ENCODE assay signal across 11 mouse cellular contexts in the genomic region with DNA sequence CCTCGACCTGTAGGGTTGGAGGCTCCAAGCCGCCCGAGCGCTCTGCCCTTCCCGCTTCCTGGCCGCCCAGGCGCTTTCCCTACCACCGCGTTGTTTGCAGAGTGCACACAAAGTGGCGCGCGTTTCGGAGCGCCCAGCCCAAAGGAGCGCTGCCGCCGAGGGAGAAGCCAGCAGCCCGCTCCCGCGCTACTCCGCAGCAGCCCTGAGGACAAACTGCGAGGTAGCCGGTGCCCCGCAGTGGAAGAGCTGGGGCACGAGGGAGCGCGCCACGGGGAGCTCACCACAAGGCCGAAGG. TPM values are rescaled to one million over a fixed set of nuclear protein-coding genes. Genes with fewer than 3 reads are reported as not detected.
DNase-seq lines count a peak whose midpoint lies in the region; ATAC-seq and TF ChIP-seq lines count a peak whose summit lies in the region.
"Had no signal": no experiment of that assay in that cellular context is flagged by ENCODE, and none has a peak within 500 bp of the region (broad histone marks: within the 10 kb centered on the region; RNA-seq: fewer than 3 reads in every experiment).

No protein-coding gene starts in this region.

- peaks cover 38% of the 10 kb centered on the region for H3K4me1 ChIP-seq in kidney, embryonic 16.5 days (ENCODE audit: insufficient read depth, low read length)
- peaks cover 42% of the 10 kb centered on the region for H3K4me1 ChIP-seq in embryonic facial prominence, embryonic 13.5 days
- 0 out of 2 replicates have a peak, but pooled peaks cover 5% of the 10 kb centered on the region for H3K4me1 ChIP-seq in hindbrain, postnatal 0 days (ENCODE audit: insufficient read depth, low read length)

- peak overlapping the region; percentile 75 for H3K4me2 ChIP-seq in kidney, embryonic 16.5 days (replicated peaks; ENCODE audit: low read depth, low read length)
- peak overlapping the region; percentile 69 for H3K4me2 ChIP-seq in embryonic facial prominence, embryonic 13.5 days
- H3K4me2 ChIP-seq in hindbrain, postnatal 0 days (ENCODE audit: low read depth, low read length): peak overlapping the region; percentile 47; the same call in 1 of the 2 replicates

- H3K27ac ChIP-seq in kidney, embryonic 16.5 days (ENCODE audit: low read length): peak overlapping the region; percentile 87
- H3K27ac ChIP-seq in embryonic facial prominence, embryonic 13.5 days: peak overlapping the region; percentile 96
- H3K27ac ChIP-seq in hindbrain, postnatal 0 days: no peak overlapping the region

- peaks cover 91% of the 10 kb centered on the region for H3K27me3 ChIP-seq in kidney, embryonic 16.5 days (ENCODE audit: insufficient read depth, low read length)
- peaks cover 100% of the 10 kb centered on the region for H3K27me3 ChIP-seq in embryonic facial prominence, embryonic 13.5 days
- H3K27me3 ChIP-seq in hindbrain, postnatal 0 days (ENCODE audit: insufficient read depth, low read length): peaks cover 82% of the 10 kb centered on the region

- no peaks in the 10 kb centered on the region for H3K9me3 ChIP-seq in kidney, embryonic 16.5 days (ENCODE audit: low read length)
- H3K9me3 ChIP-seq in embryonic facial prominence, embryonic 13.5 days: no peaks in the 10 kb centered on the region
- H3K9me3 ChIP-seq in hindbrain, postnatal 0 days (ENCODE audit: low read length): no peaks in the 10 kb centered on the region
- H3K9me3 ChIP-seq: megakaryocyte, embryonic 14.5 days had no signal

- TF ChIP-seq CTCF in hindbrain, postnatal 0 days (IDR thresholded peaks at IDR 0.05; ENCODE audit: low read depth): no peak

- H3K9ac ChIP-seq in kidney, embryonic 16.5 days (replicated peaks; ENCODE audit: low read length): peak overlapping the region; percentile 83
- H3K9ac ChIP-seq in embryonic facial prominence, embryonic 13.5 days: peak overlapping the region; percentile 93
- H3K9ac ChIP-seq in hindbrain, postnatal 0 days (replicated peaks; ENCODE audit: low read length): no peak overlapping the region; the same call in 1 of the 2 replicates

- WGBS in kidney, embryonic 16.5 days: under 1% methylated on average over 29 of the region's 29 CpGs
- WGBS in embryonic facial prominence, embryonic 13.5 days: under 1% methylated on average over 29 of the region's 29 CpGs
- under 1% methylated on average over 29 of the region's 29 CpGs for WGBS in hindbrain, postnatal 0 days

- DNase-seq in kidney, postnatal 14 days: no peak
- no peak for DNase-seq in hindbrain, postnatal 0 days (ENCODE audit: low spot score)
- peak; percentile 82 for DNase-seq in neural tube, embryonic 10.5 days (ENCODE audit: extremely low spot score, low spot score)
- DNase-seq in cerebellum, adult 11 months: no peak

- H3K4me3 ChIP-seq in kidney, embryonic 16.5 days (ENCODE audit: low read length): peak overlapping the region; percentile 63
- peak overlapping the region; percentile 65 for H3K4me3 ChIP-seq in embryonic facial prominence, embryonic 13.5 days
- H3K4me3 ChIP-seq in hindbrain, postnatal 0 days (ENCODE audit: low read length): peak overlapping the region; percentile 25
- H3K4me3 ChIP-seq: megakaryocyte, embryonic 14.5 days had no signal

- ATAC-seq in kidney, embryonic 16.5 days (ENCODE audit: low FRiP score, low TSS enrichment): no peak
- no peak for ATAC-seq in embryonic facial prominence, embryonic 13.5 days (ENCODE audit: insufficient number of reproducible peaks, insufficient read depth, low FRiP score, low TSS enrichment, low read depth)
- no peak for ATAC-seq in hindbrain, postnatal 0 days
- no peak for ATAC-seq in megakaryocyte progenitor cell, adult 5-6 weeks (replicated peaks; ENCODE audit: poor library complexity)
- no peak for ATAC-seq in CD4-positive, CD25-positive, alpha-beta regulatory T cell, adult 4 months

- H3K36me3 ChIP-seq in kidney, embryonic 16.5 days (ENCODE audit: insufficient read depth, low read length): no peaks in the 10 kb centered on the region
- H3K36me3 ChIP-seq in embryonic facial prominence, embryonic 13.5 days: peaks cover 2% of the 10 kb centered on the region
- H3K36me3 ChIP-seq in hindbrain, postnatal 0 days (ENCODE audit: insufficient read depth, low read length): no peaks in the 10 kb centered on the region

RNA-seq across cellular contexts. Expression of a gene that starts 6.0 kb away (rescaled TPM):
- polyA plus RNA-seq in kidney, embryonic 16.5 days (2015; fragmentation: Nextera tagmentation; extraction: Ambion mirVana): 516 and 585 TPM in 2 replicates
- 634 and 679 TPM in 2 replicates for polyA plus RNA-seq in embryonic facial prominence, embryonic 13.5 days (2015; fragmentation: Nextera tagmentation; extraction: Ambion mirVana)
- total RNA-seq in hindbrain, postnatal 0 days (2014; rRNA removed): 262 and 308 TPM in 2 replicates
- polyA plus RNA-seq in hindbrain, postnatal 0 days (2015; fragmentation: Nextera tagmentation; extraction: Ambion mirVana): 200 and 279 TPM in 2 replicates
- not detected in 2 replicates for total RNA-seq in megakaryocyte progenitor cell, adult 5-6 weeks (2015)
- total RNA-seq in megakaryocyte progenitor cell, adult 5-6 weeks (2017): not detected in 2 replicates
- 1 to 10 TPM in 1 of 2 experiments, under 1 TPM in 1; 0.69 to 1.1 TPM for polyA plus RNA-seq in CD4-positive, CD25-positive, alpha-beta regulatory T cell, adult 4 months (2017; shearing (Covaris generic))
- total RNA-seq: common myeloid progenitor, adult 5-6 weeks; MEL had no signal

RNA-seq across cellular contexts. Expression of a gene that starts 9.1 kb away (rescaled TPM):
- polyA plus RNA-seq in kidney, embryonic 16.5 days (2015; fragmentation: Nextera tagmentation; extraction: Ambion mirVana): 0.07 TPM in 1 of 2 replicates, not detected in the other
- polyA plus RNA-seq in embryonic facial prominence, embryonic 13.5 days (2015; fragmentation: Nextera tagmentation; extraction: Ambion mirVana): 0.10 TPM in 1 of 2 replicates, not detected in the other
- 0.32 and 0.68 TPM in 2 replicates for total RNA-seq in hindbrain, postnatal 0 days (2014; rRNA removed)
- polyA plus RNA-seq in hindbrain, postnatal 0 days (2015; fragmentation: Nextera tagmentation; extraction: Ambion mirVana): not detected in 2 replicates
- total RNA-seq in megakaryocyte progenitor cell, adult 5-6 weeks (2015): not detected in 2 replicates
- not detected in 2 replicates for total RNA-seq in megakaryocyte progenitor cell, adult 5-6 weeks (2017)
- polyA plus RNA-seq in CD4-positive, CD25-positive, alpha-beta regulatory T cell, adult 4 months (2017; shearing (Covaris generic)): not detected
- total RNA-seq: common myeloid progenitor, adult 5-6 weeks; MEL had no signal

Comparison
In these comparisons a context has a peak if more than half of its experiments do, and no peak if none do; other contexts are left out.
1. RNA of a gene that starts 6.0 kb away (polyA plus RNA-seq): 634 to 679 TPM in embryonic facial prominence, embryonic 13.5 days, 516 to 585 TPM in kidney, embryonic 16.5 days and 200 to 279 TPM in hindbrain, postnatal 0 days; 0.69 to 1.1 TPM in CD4-positive, CD25-positive, alpha-beta regulatory T cell, adult 4 months; every median in the first group is over 10 times any median in the second.
2. Peak in every context shown above with its lines, with median percentiles within 50 percentile points of each other: H3K4me2 ChIP-seq and H3K4me3 ChIP-seq.